Mouse (Mus musculus): ENCODE results near the gene Ppil1.

DNA sequence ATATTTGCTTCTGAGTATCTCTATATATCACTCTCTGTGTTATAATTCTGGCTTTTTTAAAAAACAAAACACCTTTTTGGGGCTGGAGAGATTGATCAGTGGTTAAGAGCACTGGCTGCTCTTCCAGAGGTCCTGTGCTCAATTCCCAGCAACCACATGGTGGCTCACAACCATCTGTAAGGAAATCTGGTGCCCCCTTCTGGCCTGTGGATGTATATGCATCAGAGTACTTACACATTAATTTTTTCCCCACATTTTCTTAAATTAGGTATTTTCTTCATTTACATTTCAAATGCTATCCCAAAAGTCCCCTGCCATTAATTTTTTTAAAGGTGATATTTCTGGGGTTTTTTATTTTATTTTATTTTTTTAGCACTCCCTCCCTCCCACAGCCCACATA, 49.3 kb upstream of the Ppil1 start:
- TF ChIP-seq POLR2A (IDR thresholded peaks at IDR 0.05; ENCODE audit: borderline replicate concordance, extremely low read depth, insufficient read depth, insufficient read length, poor library complexity, severe bottlenecking) (no peak), CTCF (IDR thresholded peaks at IDR 0.05; ENCODE audit: borderline replicate concordance, extremely low read depth, insufficient read depth, insufficient read length) (no peak)
